Mouse (Mus musculus) mature B cell (primary cell): ENCODE data around the gene Cep57.

ENCODE experiments used
- in situ Hi-C: fragments of 300-500 bp; cut with MboI; formaldehyde crosslinking; loops from 2 replicates; pipeline ENCODE4 v1.14.3; 2019

The Cep57 gene

DNA sequence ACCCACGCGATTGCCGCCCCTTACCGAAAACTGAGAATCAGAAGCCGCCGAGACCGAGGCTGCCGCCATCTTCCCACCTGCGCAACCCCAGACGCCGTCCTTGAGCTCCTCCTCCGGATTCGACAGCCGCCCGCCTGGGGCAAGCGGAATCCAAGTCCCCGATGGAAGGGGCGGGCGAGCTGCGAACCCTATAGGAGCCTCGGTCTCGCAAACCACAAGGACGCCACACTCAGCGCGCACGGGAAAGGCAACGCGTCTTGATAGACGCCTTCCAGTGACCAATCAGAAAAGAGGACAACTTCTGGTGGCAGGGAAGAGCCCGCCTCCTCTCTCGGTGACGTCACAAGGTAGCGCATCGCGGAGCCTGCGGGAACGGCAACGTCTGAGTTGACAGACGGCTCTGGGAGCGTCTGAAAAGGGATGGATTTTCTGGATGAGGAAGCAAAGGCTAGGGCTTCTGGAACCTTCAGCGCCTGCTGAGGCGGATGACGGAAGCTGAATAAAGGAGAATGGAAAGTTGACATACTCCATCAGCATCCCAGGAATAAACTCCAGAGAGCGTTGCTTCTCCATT lies at the start of gene Cep57:
Cep57 (minus strand) TSS at position 276 of the 574 bp plus-strand sequence.
- in situ Hi-C loops = no loop called here

DNA sequence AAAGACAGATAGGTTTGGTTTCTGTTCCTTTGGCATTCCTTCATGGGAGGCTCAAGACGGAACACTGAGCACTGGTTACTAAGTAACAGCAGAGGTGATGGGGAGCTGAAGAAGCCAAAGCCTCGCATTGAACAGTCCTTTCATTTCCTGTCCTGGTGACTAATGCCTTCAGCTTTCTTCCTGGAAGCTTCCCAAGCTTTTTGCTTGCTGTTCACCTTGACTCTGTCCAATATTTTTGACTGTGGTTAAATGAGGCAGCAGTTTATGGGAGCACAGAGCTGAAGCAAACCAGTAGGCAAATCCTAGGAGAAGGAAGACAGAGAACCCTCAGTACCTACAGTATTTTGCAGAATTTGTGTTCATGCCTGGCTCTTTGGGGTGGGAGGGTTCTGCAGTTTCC lies 48.4 kb upstream of the Cep57 start:
- in situ Hi-C loops = no loop called here

DNA sequence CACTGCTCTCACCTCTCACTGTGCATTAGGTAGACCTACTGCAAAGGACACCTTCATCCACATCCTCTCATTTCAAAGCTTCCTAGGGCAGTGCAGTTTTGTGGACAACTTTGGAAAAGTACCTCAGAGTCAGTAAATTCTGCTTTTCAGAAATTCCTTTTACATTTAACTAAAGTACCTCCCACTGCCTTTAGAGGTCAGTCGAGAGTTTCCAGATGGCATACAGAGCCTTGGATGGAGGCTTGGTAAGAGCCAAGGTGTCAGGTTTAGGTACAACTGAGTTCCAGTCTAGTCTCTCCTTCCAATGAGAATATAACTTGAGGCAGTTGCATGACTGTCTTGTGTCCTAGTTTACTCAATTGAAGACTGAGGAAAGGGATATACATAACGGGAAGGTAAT lies 47.5 kb upstream of the Cep57 start:
- in situ Hi-C loops = no loop called here

DNA sequence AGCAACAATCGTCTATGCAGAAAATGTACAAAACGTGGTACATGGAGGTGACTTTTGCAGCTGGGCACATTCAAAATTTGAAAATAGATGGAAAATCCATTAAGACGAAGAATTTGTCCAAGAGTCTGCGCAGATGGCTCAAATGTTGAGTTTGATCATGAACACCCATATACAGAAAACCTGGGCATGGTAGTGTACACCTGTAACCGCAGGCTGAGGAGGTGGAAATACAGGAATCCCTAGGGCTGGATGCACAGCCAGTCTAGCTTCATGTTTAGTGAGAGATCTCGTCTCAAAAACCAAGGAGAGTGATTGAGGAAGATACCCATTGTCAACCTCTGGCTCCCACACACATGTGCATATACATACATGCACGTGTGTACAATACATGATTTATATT lies 44.7 kb upstream of the Cep57 start:
- in situ Hi-C loops = no loop called here

DNA sequence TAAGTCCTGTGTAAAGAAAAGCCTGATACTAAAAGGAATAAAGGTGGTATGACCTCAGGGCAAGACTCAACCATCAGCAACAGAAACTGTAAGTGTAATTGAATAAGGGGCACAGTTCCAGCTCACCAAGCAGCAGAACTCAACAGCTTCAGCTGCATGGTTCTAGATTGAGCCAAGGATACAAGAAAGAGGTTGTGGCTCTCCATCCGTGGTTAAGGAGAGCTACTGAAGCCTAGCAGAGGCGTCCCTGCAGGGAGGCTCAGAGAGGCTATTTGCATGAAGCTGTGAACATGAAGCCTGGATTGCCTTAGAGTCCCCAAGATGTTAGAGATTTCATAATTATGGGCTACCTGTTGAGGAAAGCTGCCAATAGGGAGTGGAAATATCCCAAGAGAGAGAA lies 40.7 kb upstream of the Cep57 start:
- in situ Hi-C loops = no loop called here

DNA sequence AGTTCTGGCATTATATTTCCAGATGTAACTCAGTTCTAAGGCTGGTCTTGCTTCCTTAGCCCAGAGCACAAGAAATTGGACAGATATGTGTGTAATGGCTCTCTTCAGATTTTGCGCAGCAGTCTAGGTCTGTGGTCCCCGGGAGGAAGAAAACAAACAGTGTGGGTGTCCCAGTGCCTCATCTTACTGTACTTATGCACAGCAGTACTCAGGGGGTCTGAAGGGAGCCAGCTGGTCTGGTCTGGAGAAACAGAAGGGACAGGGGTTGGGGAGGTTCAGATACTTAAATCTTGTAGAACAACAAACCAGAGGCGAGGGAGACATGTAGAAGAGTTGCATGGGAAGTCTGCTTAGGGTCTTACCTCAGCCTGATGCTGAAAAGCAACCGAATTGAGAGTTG lies 29.9 kb upstream of the Cep57 start:
- in situ Hi-C loops = no loop called here

DNA sequence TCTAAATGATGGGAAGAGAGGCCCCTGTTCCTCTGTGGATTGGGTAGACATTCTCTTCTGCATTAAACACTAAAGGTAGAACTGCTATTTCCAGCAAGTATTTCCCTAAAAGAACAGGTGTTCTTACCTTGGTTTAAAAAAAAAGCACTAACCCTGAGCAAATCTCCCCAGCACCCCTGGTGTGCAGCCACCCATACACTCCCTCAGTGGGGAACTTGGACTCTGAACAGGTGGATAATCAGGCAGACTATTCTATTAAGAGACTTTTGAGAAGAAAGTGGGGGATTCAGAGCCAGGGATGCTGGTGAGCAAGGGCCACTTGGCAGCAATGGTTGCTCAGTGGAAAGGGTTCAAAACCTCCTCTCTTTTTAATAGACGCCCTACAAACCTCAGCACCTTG lies 29.3 kb upstream of the Cep57 start:
- in situ Hi-C loops = no loop called here

DNA sequence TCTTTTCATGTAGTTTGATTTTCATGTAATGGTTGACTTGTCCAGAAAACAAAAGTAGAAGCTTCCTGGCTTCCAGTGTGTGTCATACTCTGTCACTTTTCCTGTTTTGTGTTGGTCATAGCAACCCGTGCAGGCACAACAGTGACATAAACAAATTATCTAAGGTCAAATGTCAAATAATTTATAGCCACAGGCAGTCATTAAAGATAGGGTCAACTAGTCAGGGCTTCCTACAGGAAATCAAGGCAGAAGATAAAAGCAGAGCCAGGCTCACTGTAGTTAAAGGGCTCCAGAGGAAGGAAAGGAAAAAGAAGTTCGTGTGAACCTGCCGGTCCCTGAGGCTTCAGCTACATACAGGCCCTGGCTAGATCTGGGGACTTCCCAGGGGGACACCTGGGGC lies 27.0 kb upstream of the Cep57 start:
- in situ Hi-C loops = no loop called here

DNA sequence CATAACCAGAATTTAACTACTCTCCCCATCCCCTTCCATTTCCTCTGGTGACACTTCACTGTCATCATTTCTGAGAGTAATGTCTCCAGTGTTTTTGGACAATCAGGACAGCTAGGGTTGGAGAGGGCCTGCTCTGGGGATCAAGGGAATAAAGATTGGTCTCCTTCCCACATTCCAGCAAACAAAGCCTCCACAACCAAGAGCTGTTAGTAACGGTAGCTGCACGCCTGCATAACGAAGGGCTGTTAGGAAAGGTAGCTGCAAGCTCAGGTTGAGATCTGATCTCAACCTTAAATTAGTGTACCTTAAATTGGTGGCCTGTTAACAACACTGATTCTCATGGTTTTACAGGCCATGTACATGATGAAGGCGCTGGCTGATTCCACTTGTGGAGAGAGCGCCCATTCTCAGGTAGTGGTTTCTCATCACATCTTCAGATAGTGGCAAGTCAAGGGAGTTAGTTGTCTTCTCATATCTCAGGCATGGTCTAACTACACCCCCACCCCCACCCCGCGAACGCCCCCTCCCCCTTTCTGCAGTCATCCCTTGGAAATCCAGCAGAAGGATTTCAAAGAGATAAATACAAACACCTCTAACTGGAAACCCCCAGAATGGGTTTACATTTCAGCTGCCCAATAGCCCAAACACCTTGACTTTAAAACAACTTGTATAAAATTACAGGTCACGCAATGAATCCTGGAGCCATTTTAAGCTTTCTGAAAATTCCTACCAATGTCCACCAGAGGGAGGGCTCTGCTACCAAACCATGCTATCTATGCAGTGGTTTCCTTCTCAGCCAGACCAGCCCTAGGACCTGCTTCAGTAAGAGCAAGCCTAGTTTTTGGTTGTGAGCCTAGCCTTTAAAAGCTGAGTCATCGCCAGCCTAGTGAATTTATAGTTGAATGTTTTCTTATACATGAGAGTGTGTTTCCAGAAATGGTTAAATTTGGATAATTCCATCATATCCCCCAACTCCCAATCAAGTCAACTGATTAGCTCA lies 21.9 kb upstream of the Cep57 start:
- in situ Hi-C loops = no loop called here

DNA sequence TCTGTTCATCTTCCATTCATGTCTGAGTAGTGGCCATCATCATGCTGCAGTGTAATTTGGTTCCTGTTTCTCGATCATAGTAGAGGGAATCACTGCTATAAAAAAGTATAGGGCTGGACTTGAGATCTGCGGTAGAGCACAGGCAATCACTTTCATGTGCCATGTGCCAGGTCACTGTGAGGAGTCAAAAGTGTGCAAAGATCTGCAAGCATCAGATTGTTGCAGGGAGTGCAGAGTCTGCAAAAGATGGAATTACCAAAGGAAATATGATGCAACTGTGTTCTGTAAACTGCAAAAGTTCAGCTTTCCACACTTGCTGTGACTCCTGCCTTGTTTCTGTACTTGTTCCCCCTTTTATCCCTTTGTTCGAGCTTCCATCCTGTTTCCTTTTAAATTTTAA lies 20.7 kb upstream of the Cep57 start:
- in situ Hi-C loops = no loop called here

DNA sequence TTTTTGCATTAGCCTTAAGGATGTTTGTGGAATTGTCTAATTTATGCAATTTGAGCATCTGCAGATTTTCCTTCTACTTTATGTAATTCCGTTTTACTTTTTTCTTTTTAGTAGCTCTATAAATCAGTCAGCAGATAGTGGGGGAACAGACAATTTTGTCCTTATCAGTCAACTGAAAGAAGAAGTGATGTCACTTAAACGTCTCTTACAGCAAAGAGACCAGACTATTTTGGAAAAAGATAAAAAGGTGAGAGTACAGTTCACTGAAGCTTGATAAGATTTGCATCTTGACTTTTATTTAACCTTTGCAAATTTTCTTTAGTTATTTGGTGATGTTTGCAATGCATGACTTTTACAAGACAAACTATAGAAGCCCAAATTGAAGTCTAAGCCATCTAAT lies 9.8 kb upstream of the Cep57 start:
- in situ Hi-C loops = no loop called here

DNA sequence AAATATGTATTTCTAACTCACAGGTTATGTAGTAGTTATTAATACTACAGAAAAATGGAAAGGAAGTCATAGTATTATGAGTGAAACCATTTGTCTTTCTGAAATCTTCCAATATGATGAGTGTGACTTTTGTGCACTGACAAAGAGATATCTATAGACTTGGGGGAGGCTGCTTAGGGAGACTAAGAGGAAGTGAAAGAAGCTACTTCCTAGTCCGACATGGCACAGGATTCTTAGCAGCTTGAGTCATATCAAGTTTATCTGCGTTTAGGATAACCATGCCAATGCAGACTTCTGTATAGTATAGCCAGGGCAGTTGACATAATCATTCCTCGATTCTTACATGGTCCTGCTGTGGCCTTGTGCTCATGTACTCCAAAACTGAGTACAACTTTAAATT lies 8.3 kb upstream of the Cep57 start:
- in situ Hi-C loops = no loop called here

DNA sequence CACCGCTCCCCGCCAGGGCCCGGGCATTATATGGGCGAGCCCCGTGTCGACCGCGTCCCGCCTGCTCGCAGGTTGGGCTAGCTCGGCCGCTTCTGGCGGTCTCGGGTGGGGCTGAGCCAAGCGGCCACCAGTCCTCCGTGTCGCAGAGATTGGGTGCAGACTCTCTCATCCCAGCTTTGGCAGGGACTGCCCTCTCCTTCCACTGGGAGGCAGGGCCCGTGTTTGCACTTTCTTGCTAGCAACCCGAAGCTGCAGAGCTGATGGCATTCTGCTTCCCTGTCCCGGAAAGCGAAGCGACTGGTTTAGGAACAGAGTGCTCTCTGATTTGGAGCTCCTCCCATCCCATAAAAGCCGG lies 1.2 kb upstream of the Cep57 start:
- in situ Hi-C loops = no loop called here

DNA sequence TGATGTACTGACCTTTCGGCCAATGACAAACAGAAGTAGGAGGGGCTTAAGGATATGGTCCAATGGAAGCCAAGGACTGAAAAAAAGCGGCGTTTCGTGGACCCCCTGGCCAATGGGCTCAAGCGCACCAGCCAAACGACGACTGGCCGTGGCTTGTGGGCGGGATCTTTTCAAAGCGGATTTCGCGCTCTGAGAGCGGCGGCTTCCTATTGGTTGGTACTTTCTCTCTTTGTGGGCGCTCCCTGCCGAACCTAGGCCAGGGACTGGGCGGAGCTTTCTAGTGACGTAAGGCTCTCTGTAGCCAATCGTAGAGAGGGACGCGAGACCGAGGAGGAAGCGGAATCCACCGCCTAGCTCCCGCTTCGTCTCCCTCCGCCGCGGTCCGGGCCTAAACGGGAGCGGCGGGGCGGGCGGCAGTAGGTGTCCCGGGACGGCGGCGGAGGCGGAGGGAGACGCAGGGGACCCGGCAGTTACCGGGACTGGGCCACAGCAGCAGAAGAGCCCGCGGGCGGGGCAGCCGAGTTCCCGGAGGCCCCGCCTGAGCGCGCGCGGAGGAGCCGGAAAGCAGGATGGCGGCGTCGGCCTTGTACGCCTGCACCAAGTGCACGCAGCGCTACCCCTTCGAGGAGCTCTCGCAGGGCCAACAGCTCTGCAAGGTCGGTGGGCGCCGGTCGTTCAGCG lies 639 bp upstream of the Cep57 start, which contains the start of gene Fam76b:
Fam76b (plus strand) TSS at position 311 of the 681 bp plus-strand sequence.
- in situ Hi-C loops = no loop called here

DNA sequence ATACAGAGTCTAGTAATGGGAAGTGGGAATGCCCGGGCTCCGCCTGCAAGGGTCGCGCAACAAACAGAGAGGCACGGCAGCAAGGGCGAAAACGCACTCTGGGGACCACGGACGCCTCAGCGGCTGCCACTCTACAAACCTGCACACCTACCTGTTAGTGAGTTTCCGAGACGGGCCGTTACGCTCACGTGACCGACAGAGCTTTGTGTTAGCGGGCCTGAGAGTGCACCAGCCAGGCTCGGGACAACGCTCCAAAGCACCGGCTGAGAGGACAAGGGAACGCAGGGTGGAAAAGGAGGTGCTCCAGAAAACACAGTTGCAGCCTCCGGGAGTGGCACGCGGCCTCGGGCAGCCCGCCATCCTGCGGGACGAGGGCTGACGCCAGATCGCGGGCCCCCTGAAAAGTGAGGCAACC lies 509 bp downstream of the Cep57 start:
- in situ Hi-C loops = no loop called here

DNA sequence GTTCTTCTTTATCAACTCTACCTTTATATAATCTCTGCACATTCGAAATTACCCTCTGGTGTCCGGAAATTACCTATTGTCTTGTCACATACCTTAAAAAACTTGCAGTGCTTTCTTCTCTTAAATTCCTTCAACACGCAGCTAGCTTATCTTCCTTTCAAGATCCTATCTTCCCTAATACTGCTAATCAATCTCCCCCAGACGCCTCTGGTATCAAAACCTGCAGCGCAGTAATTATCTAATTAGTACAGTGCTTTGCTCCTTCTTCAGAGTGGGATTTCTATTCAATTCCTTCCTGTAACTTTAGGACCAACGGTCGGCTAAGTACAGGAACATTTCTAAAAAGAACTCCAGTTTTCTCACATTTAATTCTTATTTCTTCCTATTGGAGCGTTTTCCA lies 1.0 kb downstream of the Cep57 start:
- in situ Hi-C loops = no loop called here

DNA sequence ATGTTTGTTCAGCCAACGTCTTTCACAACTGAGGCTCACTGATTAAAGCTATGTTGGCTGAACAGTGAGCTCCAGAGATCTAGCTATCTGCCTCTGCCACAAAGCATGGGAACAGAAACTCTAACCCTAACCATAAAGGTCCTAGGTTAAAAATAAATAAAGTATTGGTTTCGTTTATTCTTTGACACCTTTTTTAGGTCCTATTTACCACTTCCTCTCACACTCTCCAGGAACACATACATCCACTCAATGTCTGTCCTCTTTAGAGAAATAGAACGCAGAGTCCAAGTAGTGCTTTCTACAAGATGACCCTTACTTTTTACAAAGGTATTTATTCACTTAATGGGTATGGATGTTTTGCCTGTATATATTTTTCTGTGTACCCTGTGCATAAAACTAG lies 6.1 kb downstream of the Cep57 start:
- in situ Hi-C loops = no loop called here

DNA sequence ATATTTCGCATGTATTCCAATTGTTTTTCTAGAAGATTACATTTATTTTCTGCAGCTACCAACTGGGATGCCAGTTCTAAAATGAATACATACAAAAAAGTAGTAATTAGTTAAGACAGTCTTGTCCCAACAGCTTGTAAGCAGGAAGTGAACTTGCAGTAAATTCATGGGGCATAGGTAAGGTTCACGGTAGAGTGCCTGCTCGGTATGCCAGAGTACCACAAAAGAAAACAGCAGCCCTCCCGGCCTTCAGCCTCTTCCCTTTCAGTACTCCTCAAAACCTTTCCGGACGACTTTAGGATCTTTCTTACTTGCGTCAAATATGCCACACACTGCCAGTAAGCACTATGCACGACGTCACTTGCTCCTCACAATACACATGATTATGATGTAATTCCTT lies 8.5 kb downstream of the Cep57 start:
- in situ Hi-C loops = no loop called here

DNA sequence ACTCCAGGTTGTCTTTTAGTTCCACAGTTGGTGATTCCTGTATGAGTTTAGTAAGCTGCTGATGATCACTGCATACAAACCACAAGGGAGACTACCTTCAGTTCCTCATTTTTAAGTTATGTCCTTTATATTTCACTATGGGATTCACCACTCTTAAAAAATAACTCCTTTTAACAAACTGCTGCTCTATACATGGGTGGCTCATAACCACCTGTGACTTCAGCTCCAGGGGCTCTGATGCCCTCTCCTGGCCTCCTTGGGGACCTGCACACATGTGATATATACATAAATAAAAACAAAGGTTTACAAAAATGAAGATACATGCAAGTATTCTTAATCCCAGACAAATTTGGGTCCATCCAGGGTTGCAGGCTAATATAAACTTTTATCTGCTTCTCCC lies 17.0 kb downstream of the Cep57 start:
- in situ Hi-C loops = no loop called here

DNA sequence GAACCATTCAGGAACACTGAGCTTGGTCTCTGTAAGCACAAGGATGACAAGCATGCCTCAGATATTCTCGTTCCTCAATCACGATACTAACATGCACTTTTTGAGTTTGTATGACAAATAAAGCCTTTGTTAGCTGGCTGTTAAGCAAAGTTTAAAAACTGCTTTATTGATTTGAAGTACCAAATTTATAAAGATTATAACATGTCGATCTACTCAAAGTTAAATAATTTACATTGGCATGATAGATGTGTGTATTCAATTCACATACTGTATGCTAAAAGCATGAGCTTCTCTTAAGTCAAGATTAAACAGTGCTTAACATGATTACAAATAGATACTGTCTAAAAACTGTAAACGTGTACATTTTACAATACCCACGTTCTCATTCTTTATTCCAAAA lies 19.2 kb downstream of the Cep57 start:
- in situ Hi-C loops = no loop called here

DNA sequence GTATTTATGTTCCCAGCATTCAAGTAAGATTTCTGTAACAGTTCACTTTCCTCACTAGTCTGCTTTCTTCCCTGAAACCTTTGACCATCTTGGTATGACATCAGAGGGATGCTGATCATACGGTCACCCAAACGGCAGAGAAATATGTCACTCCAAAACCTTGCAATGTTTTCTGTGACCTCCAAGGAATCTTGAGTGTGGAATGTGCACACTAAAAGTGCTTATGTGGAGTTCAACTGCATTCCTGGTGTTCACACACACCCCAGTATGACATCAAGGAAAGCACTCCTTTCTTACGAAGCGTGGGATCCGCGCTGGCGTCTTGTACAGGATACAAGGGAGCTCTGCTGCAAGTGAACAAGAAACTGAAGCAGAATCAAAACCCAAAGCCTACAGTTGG lies 20.1 kb downstream of the Cep57 start:
- in situ Hi-C loops = no loop called here

DNA sequence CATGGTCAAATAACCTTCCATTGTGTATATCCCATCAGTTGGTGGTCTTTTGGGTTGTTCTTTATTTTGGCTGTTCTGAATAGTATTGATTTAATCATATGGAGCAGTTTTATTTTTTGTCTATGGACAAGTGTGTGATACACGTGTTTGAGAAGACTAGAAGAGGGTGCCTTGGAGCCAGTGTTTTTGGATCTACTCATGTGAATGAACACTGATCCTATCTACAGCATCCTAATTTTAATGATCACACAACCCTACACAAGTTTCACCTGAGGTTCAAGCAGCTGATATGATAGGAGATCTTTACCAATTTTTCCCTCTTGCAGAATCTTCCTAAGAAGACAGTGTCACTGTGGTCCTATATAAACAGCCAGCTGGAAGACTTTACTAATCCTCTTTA lies 22.4 kb downstream of the Cep57 start:
- in situ Hi-C loops = no loop called here

DNA sequence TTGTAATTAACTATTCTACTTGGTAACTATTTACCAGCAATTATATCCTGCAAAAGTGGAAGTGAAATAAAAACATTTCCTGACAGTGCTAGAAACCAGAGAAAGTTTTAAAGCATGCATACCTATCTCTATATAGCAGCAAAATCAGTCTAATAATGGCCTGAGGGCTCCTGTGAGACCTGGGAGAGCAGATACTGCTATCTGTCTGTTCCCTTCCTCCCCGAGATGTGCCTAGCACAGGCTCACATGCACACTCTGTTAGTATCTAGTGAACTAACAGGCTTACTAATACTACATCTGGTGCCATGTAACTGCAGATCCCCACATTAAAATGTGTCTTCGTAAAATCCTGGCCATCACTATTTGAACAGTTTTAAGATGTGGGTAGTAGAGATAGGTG lies 32.2 kb downstream of the Cep57 start:
- in situ Hi-C loops = no loop called here
